In the genomic region with DNA sequence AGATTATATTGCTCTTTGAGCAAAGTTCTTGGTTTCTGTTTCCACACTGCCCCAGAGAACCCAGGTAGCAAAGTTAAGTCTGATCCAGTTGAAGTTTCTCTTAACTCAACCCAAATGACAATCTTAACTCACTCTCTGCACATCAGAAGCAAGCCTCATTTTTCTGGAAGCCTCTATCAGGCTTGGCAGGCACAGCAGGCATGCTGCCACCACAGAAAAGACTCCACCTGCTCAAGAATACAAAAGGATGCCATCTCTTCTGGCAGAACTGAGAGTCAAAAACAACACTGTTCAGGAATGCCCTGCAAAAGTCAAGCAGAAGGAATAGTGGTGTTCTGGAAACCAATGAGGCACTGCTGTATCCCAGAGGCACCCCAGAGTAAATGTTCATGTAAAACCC, we compare ENCODE assay signal across 16 mouse cellular contexts.
DNase-seq lines count a peak whose midpoint lies in the region; ATAC-seq lines count a peak whose summit lies in the region.
"Had no signal": no experiment of that assay in that cellular context is flagged by ENCODE, and none has a peak within 500 bp of the region (broad histone marks: within the 10 kb centered on the region; RNA-seq: fewer than 3 reads in every experiment).

No protein-coding gene starts in this region.

- ATAC-seq in frontal cortex, adult (ENCODE audit: low TSS enrichment): peak; percentile 50; the same call in 1 of the 2 replicates
- ATAC-seq: activated CD4-positive, CD25-positive, alpha-beta regulatory T cell, adult 4 months; hindbrain, postnatal 0 days; intestine, embryonic 15.5 days; Patski had no signal

- peak; percentile 53 to 65 for DNase-seq in cerebellum, postnatal 14 days
- no peak for DNase-seq in cerebellum, adult 11-12 months
- DNase-seq in frontal cortex, postnatal 10 days (ENCODE audit: low spot score in 2 of 2): no peak
- DNase-seq in right cerebral cortex, postnatal 4 days: peak; percentile 9
- DNase-seq in right cerebral cortex, adult 18-20 months: no peak
- no peak for DNase-seq in left cerebral cortex, postnatal 10 days (ENCODE audit: extremely low spot score in 1 of 2, low spot score in 2 of 2)
- DNase-seq: adrenal gland, postnatal 14 days; cerebellum, adult 8-10 months; gastrocnemius, postnatal 10 days; heart, adult 2 months; heart, postnatal 14 days had no signal

- intact Hi-C loops in left cerebral cortex, postnatal 10 days (cut with DNase I): no loop called here

Comparison
In these comparisons a context has a peak if more than half of its experiments do, and no peak if none do; other contexts are left out.
1. DNase-seq: peak in cerebellum, postnatal 14 days (2 of 2) and right cerebral cortex, postnatal 4 days (single experiment); none in cerebellum, adult 11-12 months (single experiment), frontal cortex, postnatal 10 days (0 of 2), right cerebral cortex, adult 18-20 months (single experiment) and left cerebral cortex, postnatal 10 days (0 of 2).